Mouse (Mus musculus) left cerebral cortex, postnatal 36 days (tissue): ENCODE results near the gene Oprd1. TPM values are rescaled to one million over a fixed set of nuclear protein-coding genes. Genes with fewer than 3 reads are reported as not detected.

Source experiments
- DNase-seq, 2 experiments: peaks; one replicate each; pipeline ENCODE4 v3.0.0; 2021 to 2022; ENCODE audit warnings: low spot score in 2 of 2, mixed read lengths in 1 of 2
- intact Hi-C: fragments of 180-260 bp; cut with DNase I; formaldehyde crosslinking; loops from one replicate; pipeline ENCODE4 v1.15.1; 2025
- total RNA-seq, 2 experiments: library from RNA; stranded (reverse); gene quantifications; 2 replicates each; pipeline ENCODE4 v1.2.3; 2021

Oprd1 gene
- total RNA-seq, 2 experiments from 2014 or later, result 16.3 to 19.3 TPM

GRCm38 (mm10) chr4:132138640-132139039 is 5.6 kb downstream of the Oprd1 start:
- intact Hi-C loops, result no loop called here
- no peak for DNase-seq

GRCm38 (mm10) chr4:132137013-132137412 is 7.3 kb downstream of the Oprd1 start:
- intact Hi-C loops, result no loop called here
- DNase-seq, result no peak

DNA sequence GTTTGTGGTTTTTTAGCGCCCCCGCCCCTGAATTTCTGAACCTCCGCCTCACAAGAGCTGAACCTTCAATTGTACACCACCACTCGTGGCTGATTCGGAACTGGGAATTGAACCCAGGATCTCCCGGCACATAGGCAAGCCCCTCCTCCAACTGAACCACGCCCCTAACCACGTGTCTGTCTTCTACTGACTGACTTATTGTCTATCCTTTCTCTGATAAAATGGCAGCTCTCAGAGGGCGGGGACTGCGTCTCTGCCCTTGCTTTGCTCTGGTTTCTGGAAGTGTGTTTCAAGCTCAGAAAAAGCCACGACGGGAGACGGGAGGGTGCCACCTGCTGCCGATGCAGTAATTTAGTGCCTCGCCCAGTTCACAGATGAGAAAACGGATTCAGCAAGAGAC is 10.4 kb downstream of the Oprd1 start:
- DNase-seq, result no peak
- intact Hi-C loops, result no loop called here

DNA sequence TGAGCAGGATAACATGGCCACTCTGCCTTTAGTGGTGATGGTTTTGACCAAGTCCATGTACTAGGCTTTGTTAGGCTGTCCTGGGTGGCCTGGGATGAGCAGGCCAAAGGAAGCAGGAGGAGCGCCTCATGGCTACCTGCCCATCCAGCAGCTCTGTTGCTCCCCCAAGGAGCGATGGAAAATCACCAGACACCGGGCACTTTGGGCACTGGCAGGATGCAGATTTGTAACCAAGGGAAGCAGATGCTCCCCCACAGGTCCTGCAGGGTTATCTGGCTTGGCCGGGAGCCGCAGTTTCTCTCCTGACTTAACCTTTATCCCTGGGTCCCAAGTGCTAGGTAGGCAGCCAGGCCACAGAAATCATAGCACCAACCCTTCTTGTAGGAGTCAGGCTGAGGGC is 10.9 kb downstream of the Oprd1 start:
- intact Hi-C loops, result no loop called here

GRCm38 (mm10) chr4:132132297-132132696 is 12.0 kb downstream of the Oprd1 start:
- DNase-seq, result no peak
- intact Hi-C loops, result no loop called here

More for the DNA sequence above, 10.9 kb downstream of the Oprd1 start:
- DNase-seq, result no peak

DNA sequence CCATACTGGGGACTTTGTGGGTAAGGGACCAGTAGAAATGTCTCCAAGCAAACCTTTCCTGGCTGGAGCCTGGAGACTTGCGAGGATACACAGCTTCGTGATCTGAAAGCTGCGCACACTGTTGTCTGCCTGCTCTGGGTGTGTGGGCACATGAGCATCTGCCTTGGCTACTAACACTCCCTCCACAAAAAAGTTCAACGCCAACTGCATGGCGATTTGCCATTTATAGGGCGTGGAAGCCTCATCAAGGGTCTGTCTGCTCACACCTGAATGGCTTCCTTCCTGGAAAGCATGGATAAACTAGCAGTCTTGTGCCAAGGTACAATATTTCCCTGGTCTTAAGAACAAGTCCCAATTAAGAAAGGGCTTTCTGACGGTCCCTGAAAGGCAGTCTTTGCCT is 12.5 kb downstream of the Oprd1 start:
- DNase-seq, result peak; percentile 30 to 31
- intact Hi-C loops, result no loop called here

DNA sequence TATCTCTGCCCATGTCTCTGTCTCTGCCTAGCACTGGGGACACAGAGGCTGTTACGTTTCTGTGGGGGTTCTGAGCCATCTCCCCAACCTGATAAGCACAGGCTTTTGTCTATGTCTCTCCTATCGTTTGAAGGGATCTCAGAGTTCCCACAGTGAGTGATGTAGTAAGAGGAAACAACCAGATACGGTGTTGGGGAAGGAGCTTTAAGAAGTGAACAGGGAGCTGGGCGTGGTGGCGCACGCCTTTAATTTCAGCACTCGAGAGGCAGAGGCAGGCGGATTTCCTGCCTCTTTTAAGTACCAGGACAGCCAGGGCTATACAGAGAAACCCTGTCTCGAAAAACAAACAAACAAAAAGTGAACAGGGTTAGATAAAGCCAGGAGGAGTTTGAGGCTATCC is 13.2 kb downstream of the Oprd1 start:
- intact Hi-C loops, result no loop called here
- no peak for DNase-seq

DNA sequence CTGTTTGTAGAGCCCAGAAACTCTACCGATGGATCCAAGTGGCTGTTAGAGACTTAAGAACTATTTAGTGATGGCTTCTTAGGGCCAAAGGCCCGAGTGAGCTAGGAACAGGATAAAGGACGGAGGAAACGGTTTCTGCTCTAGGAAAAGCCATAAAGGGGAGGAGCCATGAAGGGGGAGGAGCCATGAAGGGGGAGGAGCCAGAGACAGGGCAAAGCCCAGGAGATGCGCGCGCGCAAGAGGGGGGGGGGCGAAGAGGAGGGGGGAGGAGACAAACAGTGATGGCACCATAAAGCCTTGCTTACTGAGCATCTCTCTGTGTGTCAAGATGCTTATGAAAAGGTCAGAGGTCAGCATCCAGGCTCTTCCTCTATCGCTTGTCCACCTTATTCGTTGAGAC is 13.6 kb downstream of the Oprd1 start:
- no peak for DNase-seq
- intact Hi-C loops, result no loop called here

DNA sequence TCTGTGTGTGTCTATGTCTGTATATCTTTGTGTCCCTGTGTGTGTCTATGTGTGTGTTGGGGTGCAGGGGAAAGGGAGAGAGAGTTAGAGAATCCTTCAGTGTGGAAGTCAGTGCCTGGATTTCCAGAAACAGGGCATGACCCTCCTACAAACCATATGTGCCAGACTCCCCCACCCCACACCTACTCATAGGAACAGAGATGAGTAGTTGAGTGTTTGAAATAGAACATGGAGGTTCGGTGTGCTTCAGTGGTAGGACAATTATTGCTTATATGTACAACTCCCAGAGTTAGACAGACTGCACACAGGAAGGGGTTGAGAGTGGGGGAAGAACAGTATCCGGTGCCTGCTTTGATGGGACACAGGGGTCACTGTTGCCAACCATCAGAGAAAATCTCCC is 14.2 kb downstream of the Oprd1 start:
- peak in 1 of 2 experiments; percentile 14 for DNase-seq
- intact Hi-C loops, result no loop called here

GRCm38 (mm10) chr4:132128997-132129636 is 15.2 kb downstream of the Oprd1 start:
- intact Hi-C loops, result no loop called here
- DNase-seq, result no peak

GRCm38 (mm10) chr4:132127091-132127490 is 17.2 kb downstream of the Oprd1 start:
- intact Hi-C loops, result no loop called here
- DNase-seq, result no peak

- intact Hi-C loops, result no loop called here
- DNase-seq, result no peak
Measured at GRCm38 (mm10) chr4:132123166-132123565, 21.1 kb downstream of the Oprd1 start.

DNA sequence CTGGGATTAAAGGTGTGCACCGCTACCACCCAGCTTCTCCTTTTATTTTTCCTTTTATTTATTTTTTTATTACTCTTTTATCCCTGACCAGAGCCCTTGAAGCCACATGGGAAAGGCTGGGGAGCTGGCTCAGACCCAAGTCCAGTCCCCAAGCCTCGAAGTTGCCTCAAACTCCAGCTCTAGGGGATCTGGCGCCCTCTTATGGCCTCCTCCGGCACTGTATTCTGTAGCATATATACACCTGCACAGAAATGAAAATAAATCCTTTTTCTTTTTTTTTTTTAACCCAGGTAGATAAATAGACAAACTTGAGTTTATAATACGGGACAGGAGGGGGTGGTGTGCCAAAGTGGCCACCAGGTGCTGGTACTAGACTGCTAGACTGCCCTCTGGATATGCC is 22.6 kb downstream of the Oprd1 start:
- DNase-seq, result no peak
- intact Hi-C loops, result no loop called here

DNA sequence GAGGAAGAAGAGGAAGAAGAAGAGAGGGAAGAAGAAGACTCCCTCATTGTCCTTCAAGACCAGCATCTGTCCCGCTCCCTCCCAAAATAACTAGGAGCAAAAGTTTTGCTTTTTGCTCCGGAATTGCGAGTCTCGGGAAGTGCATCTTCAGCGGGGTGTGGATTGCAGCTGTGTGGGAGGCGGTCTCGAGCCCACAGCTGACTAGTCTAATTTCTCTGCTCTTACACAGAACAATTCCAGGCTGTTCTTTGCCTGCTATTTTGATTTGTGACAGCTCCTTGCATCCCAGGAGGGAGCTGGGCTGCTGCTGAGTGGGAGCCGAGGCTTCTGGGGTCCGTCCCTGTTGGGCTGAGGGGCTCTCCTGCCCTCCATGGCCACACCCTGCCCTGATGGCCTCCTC is 24.7 kb downstream of the Oprd1 start:
- peak; percentile 13 to 34 for DNase-seq
- intact Hi-C loops, result no loop called here

- intact Hi-C loops, result no loop called here
- DNase-seq, result no peak
Measured at GRCm38 (mm10) chr4:132116315-132116714, 28.0 kb downstream of the Oprd1 start.

DNA sequence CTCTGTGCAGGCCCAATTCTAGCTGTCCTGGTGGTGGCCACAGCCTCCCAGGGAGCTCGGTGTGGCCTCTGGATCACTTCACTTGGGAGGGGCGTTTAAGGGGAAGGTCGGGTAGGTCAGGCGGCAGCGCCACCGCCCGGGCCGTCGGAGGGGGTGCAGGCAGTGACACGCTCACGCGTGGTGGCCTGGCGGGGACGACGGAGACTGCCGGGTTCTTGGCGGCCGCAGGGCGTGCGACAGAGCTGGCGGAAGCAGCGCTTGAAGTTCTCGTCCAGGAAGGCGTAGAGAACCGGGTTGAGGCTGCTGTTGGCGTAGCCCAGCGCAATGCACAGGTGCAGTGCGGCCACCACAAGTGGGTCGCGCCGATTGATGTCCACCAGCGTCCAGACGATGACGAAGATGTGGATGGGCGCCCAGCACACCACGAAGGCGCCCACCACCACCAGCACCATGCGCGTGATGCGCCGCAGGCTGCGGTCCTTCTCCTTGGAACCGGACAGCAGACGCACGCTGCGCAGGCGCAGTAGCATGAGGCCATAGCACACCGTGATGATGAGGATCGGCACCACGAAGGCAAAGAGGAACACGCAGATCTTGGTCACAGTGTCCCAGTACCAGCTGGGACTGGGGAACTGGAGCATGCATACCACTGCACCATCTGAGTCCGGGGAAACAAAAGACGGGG is 30.7 kb downstream of the Oprd1 start:
- intact Hi-C loops, result no loop called here
- DNase-seq, result no peak

DNA sequence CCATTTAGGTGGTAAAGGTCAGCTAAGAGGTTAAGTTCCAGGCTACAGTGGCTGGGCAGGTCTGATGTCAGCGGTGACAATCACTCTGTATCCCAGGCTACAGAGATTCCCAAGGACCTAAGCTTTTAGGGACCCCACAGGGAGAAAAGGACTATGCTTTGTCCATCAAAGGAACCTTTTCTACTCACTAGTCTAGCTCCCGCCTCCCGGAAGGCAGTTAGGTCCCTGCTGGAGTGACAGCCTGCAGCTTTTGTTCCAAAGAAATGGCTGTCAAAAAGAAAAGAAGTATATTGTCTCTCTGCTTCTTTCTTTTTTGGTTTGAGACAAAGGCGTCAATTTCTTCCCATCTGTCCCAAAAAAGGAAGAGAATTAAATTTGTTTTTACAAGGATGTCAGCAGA is 33.1 kb downstream of the Oprd1 start:
- intact Hi-C loops, result no loop called here
- DNase-seq, result no peak

- intact Hi-C loops, result no loop called here
- no peak for DNase-seq
Measured at GRCm38 (mm10) chr4:132108221-132108620, 36.1 kb downstream of the Oprd1 start.

DNA sequence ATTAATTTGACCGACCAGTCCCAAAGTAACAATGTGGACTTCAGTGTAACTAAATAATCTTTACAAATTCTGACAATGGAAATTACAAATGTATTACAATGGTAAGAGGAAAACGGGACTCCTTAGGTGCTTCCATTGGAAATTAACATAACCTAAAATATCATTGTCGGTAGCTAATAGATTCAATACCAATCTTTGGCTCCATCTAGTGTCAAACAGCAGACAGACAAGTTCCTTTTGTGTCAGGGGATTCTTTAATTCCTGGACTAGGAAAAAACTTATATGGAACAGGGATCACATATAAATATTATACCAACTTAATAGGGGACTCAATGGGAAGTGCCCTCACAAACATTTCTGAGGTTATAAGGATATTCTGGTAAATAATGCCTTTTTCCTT is 43.1 kb downstream of the Oprd1 start:
- intact Hi-C loops, result no loop called here
- no peak for DNase-seq

DNA sequence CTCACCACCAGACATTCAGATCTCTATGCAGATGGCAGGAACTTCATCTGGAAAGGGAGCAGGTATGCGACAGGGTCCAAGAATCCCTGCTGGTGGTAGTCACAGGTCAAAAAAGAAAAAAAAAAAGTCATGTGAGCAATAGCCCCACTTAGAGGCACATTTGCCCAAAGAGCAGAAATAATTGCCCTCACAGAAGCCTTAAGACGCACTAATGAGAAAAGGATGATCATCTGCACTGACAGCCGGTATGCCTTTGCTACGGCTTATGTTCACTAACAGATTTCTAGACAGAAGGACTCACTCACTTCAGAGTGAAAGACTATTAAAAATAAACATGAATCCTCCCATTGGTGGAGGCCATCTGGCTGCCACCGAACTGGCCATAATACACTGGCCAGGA is 44.7 kb downstream of the Oprd1 start:
- DNase-seq, result no peak
- intact Hi-C loops, result no loop called here

DNA sequence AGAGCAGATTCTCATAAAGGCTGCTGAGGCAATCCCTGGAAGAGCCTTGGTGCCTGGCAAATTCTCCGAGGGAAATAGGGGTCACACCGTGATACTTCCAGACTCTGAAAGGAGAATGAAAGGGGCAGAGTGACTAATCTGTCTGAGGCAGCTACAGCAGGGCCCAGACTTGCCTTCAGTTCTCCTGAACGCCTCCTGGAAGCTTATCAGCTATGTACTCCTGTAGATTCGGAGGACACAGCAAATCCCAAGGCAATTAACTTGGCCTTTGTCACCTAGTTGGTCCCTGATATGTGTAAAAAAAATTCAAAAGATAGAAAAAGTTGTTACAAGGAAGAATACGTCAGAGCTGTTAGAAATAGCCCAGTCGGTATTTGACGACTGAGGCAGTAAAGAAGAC is 49.2 kb downstream of the Oprd1 start:
- intact Hi-C loops, result no loop called here
- DNase-seq, result no peak

- intact Hi-C loops, result no loop called here
- no peak for DNase-seq
Measured at GRCm38 (mm10) chr4:132093928-132094327, 50.4 kb downstream of the Oprd1 start.
